Mouse (Mus musculus) kidney, embryonic 15.5 days (tissue): ENCODE measurements around the gene Bach1. TPM values are rescaled to one million over a fixed set of nuclear protein-coding genes. Genes with fewer than 3 reads are reported as not detected.
A peak's percentile ranks its signal among the peaks of the same experiment; 100 is the strongest.
"Not testable (repeated sequence)": the region's sequence is repeated elsewhere in the genome, so short reads cannot be mapped to it uniquely, and the experiment has no call there.

Experiments
- ATAC-seq: fragments of 200-750 bp; cut with Nextera tagmentation; replicated peaks from 2 replicates; pipeline ENCODE4 v1.8.0; 2017; ENCODE audit warnings: moderate TSS enrichment; ENCODE audit not compliant: low FRiP score
- H3K27ac ChIP-seq: fragments of 300-500 bp; sonication (generic); 2 replicates; pipeline ENCODE4 v1.5.1; 2015; ENCODE audit warnings: mild to moderate bottlenecking, inconsistent platforms
- H3K27me3 ChIP-seq: fragments of 300-500 bp; sonication (generic); 2 replicates; pipeline ENCODE4 v1.6.1; 2015; ENCODE audit warnings: inconsistent platforms
- H3K36me3 ChIP-seq: fragments of 300-500 bp; sonication (generic); 2 replicates; pipeline ENCODE4 v1.6.1; 2015; ENCODE audit warnings: inconsistent platforms
- H3K4me1 ChIP-seq: fragments of 300-500 bp; sonication (generic); 2 replicates; pipeline ENCODE4 v1.6.1; 2015; ENCODE audit warnings: inconsistent platforms
- H3K4me2 ChIP-seq: fragments of 300-500 bp; sonication (generic); 2 replicates; pipeline ENCODE4 v1.6.1; 2015; ENCODE audit warnings: moderate library complexity, mild to moderate bottlenecking, inconsistent platforms
- H3K4me3 ChIP-seq: fragments of 300-500 bp; sonication (generic); replicated peaks from 2 replicates; pipeline ENCODE4 v1.5.1; 2015; ENCODE audit warnings: mild to moderate bottlenecking, inconsistent platforms
- H3K9ac ChIP-seq: fragments of 300-500 bp; sonication (generic); 2 replicates; pipeline ENCODE4 v1.6.1; 2015; ENCODE audit warnings: mild to moderate bottlenecking, inconsistent platforms
- H3K9me3 ChIP-seq: fragments of 300-500 bp; sonication (generic); replicated peaks from 2 replicates; pipeline ENCODE4 v1.6.1; 2016; ENCODE audit warnings: inconsistent platforms
- WGBS: fragments of 180-500 bp; shearing (Covaris S2); methylation state at CpG from one replicate; pipeline ENCODE4 v1.1.7; 2015; ENCODE audit warnings: mixed read lengths; 5-methylcytosine and 5-hydroxymethylcytosine counted together
- polyA plus RNA-seq: library from polyadenylated mRNA; unstranded; fragments of >200 nt; fragmentation: Nextera tagmentation; extraction: Ambion mirVana; gene quantifications from 2 replicates; pipeline ENCODE4 v1.2.1, GENCODE M21; 2015

The Bach1 gene
- polyA plus RNA-seq, 1 experiment from 2014 or later = 13.6 TPM

- 58% methylated on average over 1 of the region's 1 CpGs for WGBS
- no peaks in the 10 kb centered on the region for H3K9me3 ChIP-seq
- no peaks in the 10 kb centered on the region for H3K36me3 ChIP-seq
- no peak overlapping the region for H3K27ac ChIP-seq
- H3K4me2 ChIP-seq = no peak overlapping the region
- no peak for ATAC-seq
- H3K9ac ChIP-seq = no peak overlapping the region
- H3K4me3 ChIP-seq = no peak overlapping the region
- 0 out of 2 replicates have a peak, but pooled peaks cover 2% of the 10 kb centered on the region for H3K4me1 ChIP-seq
- H3K27me3 ChIP-seq = no peaks in the 10 kb centered on the region
These were observed 12.3 kb upstream of the Bach1 start for GRCm38 (mm10) chr16:87686458-87686857.

- Histone ChIP-seq H3K27ac (no peak overlapping the region), H3K9me3 (no peaks in the 10 kb centered on the region), H3K27me3 (no peaks in the 10 kb centered on the region), H3K9ac (no peak overlapping the region), H3K4me3 (no peak overlapping the region), H3K4me2 (no peak overlapping the region), H3K36me3 (no peaks in the 10 kb centered on the region), H3K4me1 (0 out of 2 replicates have a peak, but pooled peaks cover 2% of the 10 kb centered on the region)
- ATAC-seq = no peak
- 81% methylated on average over 3 of the region's 3 CpGs for WGBS
These were observed 11.4 kb upstream of the Bach1 start for GRCm38 (mm10) chr16:87687346-87687745.

DNA sequence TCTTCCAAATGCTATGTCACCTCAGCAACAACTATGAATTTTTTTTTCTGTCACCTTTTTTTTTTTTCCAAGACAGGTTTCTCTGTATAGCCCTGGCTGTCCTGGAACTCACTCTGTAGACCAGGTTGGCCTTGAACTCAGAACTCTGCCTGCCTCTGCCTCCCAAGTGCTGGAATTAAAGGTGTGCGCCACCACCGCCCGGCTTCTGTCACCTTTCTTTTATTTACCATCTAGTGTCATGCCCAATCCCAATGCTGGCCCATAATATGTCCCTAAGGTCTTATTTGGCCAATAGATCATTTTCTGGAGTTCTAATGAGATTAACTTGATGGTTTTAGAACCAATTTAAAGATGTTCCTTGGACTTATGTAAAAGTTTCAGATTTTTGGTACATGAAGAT, 10.4 kb upstream of the Bach1 start:
- WGBS = 91% methylated on average over 3 of the region's 3 CpGs
- not testable (repeated sequence) for ATAC-seq, H3K27ac ChIP-seq

GRCm38 (mm10) chr16:87688823-87689222, 9.9 kb upstream of the Bach1 start:
- 77% methylated on average over 7 of the region's 7 CpGs for WGBS
- not testable (repeated sequence) for H3K27me3 ChIP-seq, H3K4me3 ChIP-seq, H3K9me3 ChIP-seq, H3K4me1 ChIP-seq, ATAC-seq, H3K9ac ChIP-seq, H3K4me2 ChIP-seq, H3K36me3 ChIP-seq
- H3K27ac ChIP-seq = peak overlapping the region; percentile 57

More for the DNA sequence above, 10.4 kb upstream of the Bach1 start:
- not testable (repeated sequence) for H3K4me3 ChIP-seq, H3K36me3 ChIP-seq, H3K9me3 ChIP-seq, H3K9ac ChIP-seq, H3K4me2 ChIP-seq, H3K4me1 ChIP-seq, H3K27me3 ChIP-seq

DNA sequence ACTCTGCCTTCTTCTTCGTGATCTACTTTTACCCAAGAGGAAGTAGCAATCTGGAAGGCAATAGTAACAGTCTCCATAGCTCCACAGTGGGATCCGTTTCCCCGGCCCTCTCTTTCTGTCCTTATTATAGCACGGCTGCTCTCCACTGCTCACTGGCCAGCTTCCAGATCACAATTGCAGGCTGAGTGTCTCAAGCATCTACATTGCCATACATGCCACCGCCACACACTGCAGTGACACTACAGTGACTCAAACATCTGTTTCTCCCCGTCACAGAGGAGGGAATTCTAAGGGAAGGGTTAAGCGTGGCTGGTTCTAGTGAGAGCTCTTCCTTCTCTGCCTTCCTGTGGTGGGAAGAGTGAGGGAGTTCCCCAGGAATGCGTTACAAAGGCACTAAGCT, 9.5 kb upstream of the Bach1 start:
- ATAC-seq = no peak
- Histone ChIP-seq H3K9me3 (no peaks in the 10 kb centered on the region), H3K27me3 (no peaks in the 10 kb centered on the region), H3K36me3 (no peaks in the 10 kb centered on the region), H3K4me2 (no peak overlapping the region), H3K27ac (peak overlapping the region; percentile 57), H3K4me1 (0 out of 2 replicates have a peak, but pooled peaks cover 2% of the 10 kb centered on the region), H3K4me3 (no peak overlapping the region), H3K9ac (no peak overlapping the region)
- 67% methylated on average over 8 of the region's 8 CpGs for WGBS

GRCm38 (mm10) chr16:87690506-87690905, 8.2 kb upstream of the Bach1 start:
- H3K9ac ChIP-seq = no peak overlapping the region

GRCm38 (mm10) chr16:87691102-87691501, 7.6 kb upstream of the Bach1 start:
- 91% methylated on average over 4 of the region's 4 CpGs for WGBS
- Histone ChIP-seq H3K4me1 (0 out of 2 replicates have a peak, but pooled peaks cover 2% of the 10 kb centered on the region), H3K9ac (no peak overlapping the region), H3K9me3 (no peaks in the 10 kb centered on the region), H3K27ac (no peak overlapping the region), H3K27me3 (no peaks in the 10 kb centered on the region), H3K4me3 (no peak overlapping the region), H3K4me2 (no peak overlapping the region), H3K36me3 (no peaks in the 10 kb centered on the region)
- ATAC-seq = no peak

More at GRCm38 (mm10) chr16:87690506-87690905, 8.2 kb upstream of the Bach1 start:
- Histone ChIP-seq H3K4me1 (0 out of 2 replicates have a peak, but pooled peaks cover 2% of the 10 kb centered on the region), H3K36me3 (no peaks in the 10 kb centered on the region), H3K9me3 (no peaks in the 10 kb centered on the region), H3K27me3 (no peaks in the 10 kb centered on the region), H3K4me3 (no peak overlapping the region), H3K27ac (no peak overlapping the region), H3K4me2 (no peak overlapping the region)
- 90% methylated on average over 4 of the region's 4 CpGs for WGBS
- ATAC-seq = no peak

DNA sequence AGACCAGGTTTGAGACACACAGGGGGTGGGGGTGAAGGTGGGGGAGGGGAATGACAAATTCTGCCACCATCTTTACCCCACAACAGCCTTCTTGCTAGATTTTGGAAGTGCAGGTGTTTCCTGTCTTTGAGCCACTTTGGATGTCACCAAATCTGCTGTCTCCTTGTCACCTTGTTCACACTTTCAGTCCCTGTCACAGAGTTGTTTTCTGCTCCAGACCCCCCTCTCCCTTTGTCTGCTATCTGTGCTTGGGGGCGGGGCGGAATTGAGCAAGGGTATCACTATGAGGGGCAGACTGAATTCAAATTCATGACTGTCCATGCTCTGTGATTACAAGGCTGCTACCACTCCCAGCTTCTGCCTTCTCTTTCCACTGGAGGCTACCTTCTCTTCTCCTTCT, 6.2 kb upstream of the Bach1 start:
- Histone ChIP-seq H3K4me1 (no peaks in the 10 kb centered on the region), H3K9ac (no peak overlapping the region), H3K27me3 (no peaks in the 10 kb centered on the region), H3K27ac (no peak overlapping the region), H3K4me2 (no peak overlapping the region), H3K36me3 (no peaks in the 10 kb centered on the region), H3K9me3 (no peaks in the 10 kb centered on the region), H3K4me3 (no peak overlapping the region)
- 93% methylated on average over 2 of the region's 2 CpGs for WGBS
- ATAC-seq = no peak

- 50% methylated on average over 16 of the region's 16 CpGs for WGBS
- H3K9me3 ChIP-seq = no peaks in the 10 kb centered on the region
- H3K27me3 ChIP-seq = no peaks in the 10 kb centered on the region
- peaks cover 30% of the 10 kb centered on the region for H3K4me1 ChIP-seq
- peak overlapping the region; percentile 76 for H3K4me2 ChIP-seq
- no peaks in the 10 kb centered on the region for H3K36me3 ChIP-seq
- peak; percentile 3; the same call in 1 of the 2 replicates for ATAC-seq
- H3K4me3 ChIP-seq = peak overlapping the region; percentile 88
- 0 out of 2 replicates have a peak overlapping the region, but pooled peaks have one; percentile 35 for H3K9ac ChIP-seq
- H3K27ac ChIP-seq = no peak overlapping the region
These were observed 909 bp upstream of the Bach1 start for GRCm38 (mm10) chr16:87697707-87698365.

DNA sequence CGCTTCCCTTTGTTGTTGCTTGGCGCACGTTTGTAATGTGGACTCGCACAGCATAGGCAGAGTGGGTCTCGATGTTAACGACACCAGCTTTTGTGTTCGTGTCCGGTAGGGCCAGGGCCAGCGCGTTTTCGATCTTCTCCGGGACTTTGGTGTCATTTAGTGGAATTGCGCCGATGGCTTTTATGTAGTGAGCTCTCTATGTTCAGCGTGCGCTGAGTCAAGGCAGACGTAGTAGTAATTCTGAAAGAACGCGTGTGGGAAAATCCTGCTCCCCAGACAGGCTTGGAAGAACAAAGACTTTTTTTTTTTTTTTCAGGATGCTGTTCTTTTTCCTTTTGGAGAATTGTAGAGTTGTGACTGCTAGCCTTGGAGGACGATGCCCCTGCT, 554 bp downstream of the Bach1 start:
- H3K27me3 ChIP-seq = no peaks in the 10 kb centered on the region
- WGBS = under 1% methylated on average over 20 of the region's 20 CpGs
- H3K9ac ChIP-seq = peak overlapping the region; percentile 96
- H3K4me3 ChIP-seq = peak overlapping the region; percentile 88
- H3K36me3 ChIP-seq = no peaks in the 10 kb centered on the region
- H3K27ac ChIP-seq = peak overlapping the region; percentile 91
- H3K4me2 ChIP-seq = peak overlapping the region; percentile 76
- peaks cover 40% of the 10 kb centered on the region for H3K4me1 ChIP-seq
- no peak for ATAC-seq
- H3K9me3 ChIP-seq = no peaks in the 10 kb centered on the region

GRCm38 (mm10) chr16:87699693-87700394, 1.1 kb downstream of the Bach1 start:
- peak; percentile 19; the same call in 1 of the 2 replicates for ATAC-seq
- Histone ChIP-seq H3K27ac (peak overlapping the region; percentile 91), H3K4me3 (peak overlapping the region; percentile 88), H3K4me1 (peaks cover 44% of the 10 kb centered on the region), H3K9ac (peak overlapping the region; percentile 96), H3K4me2 (peak overlapping the region; percentile 76), H3K27me3 (no peaks in the 10 kb centered on the region), H3K36me3 (no peaks in the 10 kb centered on the region), H3K9me3 (no peaks in the 10 kb centered on the region)
- WGBS = under 1% methylated on average over 20 of the region's 20 CpGs

DNA sequence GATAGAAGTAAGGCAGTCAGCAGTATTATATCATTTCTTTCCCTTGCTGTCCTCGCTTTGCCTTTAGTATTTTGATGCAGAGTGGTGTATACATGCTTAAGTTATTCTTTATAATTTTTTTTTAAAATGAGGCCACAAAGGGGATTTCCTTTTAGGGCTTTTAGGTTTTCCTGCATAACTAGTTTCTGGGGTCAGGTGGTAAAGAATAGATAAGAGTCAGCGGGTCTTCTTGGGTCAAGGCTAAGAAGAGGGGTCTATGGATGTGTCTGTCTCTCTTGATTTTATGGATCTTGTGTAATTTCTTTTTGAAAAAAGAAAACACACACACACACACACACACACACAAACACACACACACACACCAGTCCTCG, 1.6 kb downstream of the Bach1 start:
- Histone ChIP-seq H3K36me3 (no peaks in the 10 kb centered on the region), H3K4me2 (peak overlapping the region; percentile 76), H3K27me3 (no peaks in the 10 kb centered on the region), H3K4me3 (peak overlapping the region; percentile 88), H3K4me1 (peaks cover 44% of the 10 kb centered on the region), H3K9ac (peak overlapping the region; percentile 96), H3K9me3 (no peaks in the 10 kb centered on the region), H3K27ac (peak overlapping the region; percentile 91)
- 36% methylated on average over 3 of the region's 3 CpGs for WGBS
- ATAC-seq = no peak
